Mouse (Mus musculus) bone marrow, adult 2 months (tissue): ENCODE results near the gene Hnf1b.

Experiments used
- CTCF ChIP-seq: fragments of 200-500 bp; IDR thresholded peaks from 2 replicates; pipeline ENCODE4 v1.5.1; 2011; ENCODE audit warnings: low read length, control low read depth; ENCODE audit not compliant: control insufficient read depth, insufficient read depth
- POLR2A ChIP-seq: fragments of 200-500 bp; IDR thresholded peaks from 2 replicates; pipeline ENCODE4 v1.6.1; 2011; ENCODE audit warnings: low read depth, mild to moderate bottlenecking, control low read depth, low read length, borderline replicate concordance; ENCODE audit not compliant: control insufficient read depth

GRCm38 (mm10) chr11:83873509-83873908, 23.6 kb downstream of the Hnf1b start:
- TF ChIP-seq POLR2A (no peak), CTCF (no peak)
